Mouse (Mus musculus) lung, postnatal 0 days (tissue): ENCODE results near the gene Ssbp4. TPM values are rescaled to one million over a fixed set of nuclear protein-coding genes. Genes with fewer than 3 reads are reported as not detected.
A peak's percentile ranks its signal among the peaks of the same experiment; 100 is the strongest.

Experiments used
- ATAC-seq: fragments of 200-750 bp; cut with Nextera tagmentation; 2 replicates; pipeline ENCODE4 v1.8.0; 2017; ENCODE audit warnings: moderate library complexity
- DNase-seq: peaks from one replicate; pipeline ENCODE4 v3.0.0-alpha.2; 2016; ENCODE audit warnings: low spot score
- H3K27ac ChIP-seq: fragments of 300-500 bp; sonication (generic); 2 replicates; pipeline ENCODE4 v1.5.1; 2014; ENCODE audit warnings: antibody characterized with exemption, mild to moderate bottlenecking, low read length, mixed read lengths
- H3K27me3 ChIP-seq: fragments of 300-500 bp; sonication (generic); replicated peaks from 2 replicates; pipeline ENCODE4 v1.6.1; 2014; ENCODE audit warnings: low read length, mixed read lengths; ENCODE audit not compliant: insufficient read depth
- H3K36me3 ChIP-seq: fragments of 300-500 bp; sonication (generic); 2 replicates; pipeline ENCODE4 v1.6.1; 2014; ENCODE audit warnings: low read length, mixed read lengths; ENCODE audit not compliant: insufficient read depth
- H3K4me1 ChIP-seq: fragments of 300-500 bp; sonication (generic); 2 replicates; pipeline ENCODE4 v1.6.1; 2014; ENCODE audit warnings: antibody characterized with exemption, low read depth, low read length, mixed read lengths; ENCODE audit not compliant: insufficient read depth
- H3K4me2 ChIP-seq: fragments of 300-500 bp; sonication (generic); replicated peaks from 2 replicates; pipeline ENCODE4 v1.6.1; 2014; ENCODE audit warnings: low read depth, mild to moderate bottlenecking, low read length, moderate library complexity, mixed read lengths
- H3K4me3 ChIP-seq: fragments of 300-500 bp; sonication (generic); 2 replicates; pipeline ENCODE4 v1.5.1; 2014; ENCODE audit warnings: low read depth, low read length
- H3K9ac ChIP-seq: fragments of 300-500 bp; sonication (generic); replicated peaks from 2 replicates; pipeline ENCODE4 v1.6.1; 2014; ENCODE audit warnings: low read depth, mild to moderate bottlenecking
- H3K9me3 ChIP-seq: fragments of 300-500 bp; sonication (generic); 2 replicates; pipeline ENCODE4 v1.6.1; 2016; ENCODE audit warnings: low read length, mixed read lengths
- CTCF ChIP-seq: IDR thresholded peaks from 2 replicates; pipeline ENCODE4 v1.5.1; 2016; ENCODE audit warnings: antibody characterized with exemption, mild to moderate bottlenecking
- EP300 ChIP-seq: IDR thresholded peaks from 2 replicates; pipeline ENCODE4 v1.6.1; 2016; ENCODE audit warnings: antibody characterized with exemption, mild to moderate bottlenecking, control low read depth
- WGBS: fragments of 180-500 bp; shearing (Covaris S2); extraction: QIAGEN DNeasy Blood & Tissue Kit; methylation state at CpG from one replicate; pipeline ENCODE4 v1.1.7; 2014; 5-methylcytosine and 5-hydroxymethylcytosine counted together
- polyA plus RNA-seq: library from polyadenylated mRNA; unstranded; fragments of >200 nt; fragmentation: Nextera tagmentation; extraction: Ambion mirVana; gene quantifications from 2 replicates; pipeline ENCODE4 v1.2.1, GENCODE M21; 2015

Ssbp4 gene
- polyA plus RNA-seq, 1 experiment from 2014 or later = 125 TPM

GRCm38 (mm10) chr8:70607603-70607897, 1.1 kb downstream of the Ssbp4 start:
- peak overlapping the region; percentile 97 for H3K4me2 ChIP-seq
- no peaks in the 10 kb centered on the region for H3K36me3 ChIP-seq
- DNase-seq (peak; percentile 10), ATAC-seq (no peak)
- no peaks in the 10 kb centered on the region for H3K27me3 ChIP-seq
- peak overlapping the region; percentile 82 for H3K9ac ChIP-seq
- no peaks in the 10 kb centered on the region for H3K9me3 ChIP-seq
- peak overlapping the region; percentile 61 for H3K4me3 ChIP-seq
- H3K4me1 ChIP-seq = peaks cover 8% of the 10 kb centered on the region; the same call in 1 of the 2 replicates
- TF ChIP-seq EP300 (no peak), CTCF (no peak)
- 14% methylated on average over 6 of the region's 6 CpGs for WGBS
- peak overlapping the region; percentile 98 for H3K27ac ChIP-seq

GRCm38 (mm10) chr8:70606780-70607602, 1.7 kb downstream of the Ssbp4 start:
- peaks cover 8% of the 10 kb centered on the region; the same call in 1 of the 2 replicates for H3K4me1 ChIP-seq
- peak; percentile 4 for DNase-seq
- 56% methylated on average over 18 of the region's 18 CpGs for WGBS

GRCm38 (mm10) chr8:70605871-70606779, 2.5 kb downstream of the Ssbp4 start:
- Histone ChIP-seq H3K4me2 (no peak overlapping the region), H3K4me1 (peaks cover 10% of the 10 kb centered on the region; the same call in 1 of the 2 replicates), H3K9me3 (no peaks in the 10 kb centered on the region), H3K27ac (no peak overlapping the region), H3K4me3 (no peak overlapping the region), H3K9ac (no peak overlapping the region), H3K36me3 (no peaks in the 10 kb centered on the region), H3K27me3 (no peaks in the 10 kb centered on the region)
- TF ChIP-seq EP300 = no peak
- DNase-seq = peak; percentile 3
- WGBS = 82% methylated on average over 9 of the region's 9 CpGs
- no peak for ATAC-seq

More at GRCm38 (mm10) chr8:70606780-70607602, 1.7 kb downstream of the Ssbp4 start:
- Histone ChIP-seq H3K27ac (no peak overlapping the region), H3K4me2 (peak overlapping the region; percentile 97), H3K4me3 (peak overlapping the region; percentile 61; the same call in 1 of the 2 replicates), H3K27me3 (no peaks in the 10 kb centered on the region), H3K9me3 (no peaks in the 10 kb centered on the region), H3K36me3 (no peaks in the 10 kb centered on the region), H3K9ac (no peak overlapping the region)
- no peak for TF ChIP-seq CTCF
- no peak for TF ChIP-seq EP300
- ATAC-seq = no peak

GRCm38 (mm10) chr8:70604558-70604957, 4.1 kb downstream of the Ssbp4 start:
- Histone ChIP-seq H3K4me1 (peaks cover 15% of the 10 kb centered on the region; the same call in 1 of the 2 replicates), H3K27ac (no peak overlapping the region), H3K27me3 (no peaks in the 10 kb centered on the region), H3K36me3 (no peaks in the 10 kb centered on the region), H3K9me3 (no peaks in the 10 kb centered on the region), H3K4me2 (no peak overlapping the region), H3K9ac (no peak overlapping the region), H3K4me3 (no peak overlapping the region)
- DNase-seq = no peak
- TF ChIP-seq CTCF (no peak), EP300 (no peak)
- WGBS = 90% methylated on average over 7 of the region's 7 CpGs
- ATAC-seq = no peak

- Histone ChIP-seq H3K4me1 (peaks cover 17% of the 10 kb centered on the region; the same call in 1 of the 2 replicates), H3K36me3 (0 out of 2 replicates have a peak, but pooled peaks cover 3% of the 10 kb centered on the region), H3K9me3 (no peaks in the 10 kb centered on the region), H3K4me2 (no peak overlapping the region), H3K4me3 (no peak overlapping the region), H3K9ac (no peak overlapping the region), H3K27me3 (no peaks in the 10 kb centered on the region), H3K27ac (no peak overlapping the region)
- DNase-seq (no peak), ATAC-seq (no peak)
- WGBS = 91% methylated on average over 13 of the region's 13 CpGs
- TF ChIP-seq CTCF = no peak
- no peak for TF ChIP-seq EP300
These were observed 6.4 kb downstream of the Ssbp4 start for GRCm38 (mm10) chr8:70602139-70602811.
